Mouse (Mus musculus) megakaryocyte, embryonic 14.5 days (primary cell): ENCODE results near the gene Prss57.

Experiments used
- FLI1 ChIP-seq: IDR thresholded peaks from 2 replicates; pipeline ENCODE4 v1.6.1; 2012; ENCODE audit warnings: low read length, inconsistent platforms, mixed read lengths
- GATA1 ChIP-seq: IDR thresholded peaks from 3 replicates; pipeline ENCODE4 v1.6.1; 2012; ENCODE audit warnings: mixed read lengths, low read length, inconsistent platforms, borderline replicate concordance

DNA sequence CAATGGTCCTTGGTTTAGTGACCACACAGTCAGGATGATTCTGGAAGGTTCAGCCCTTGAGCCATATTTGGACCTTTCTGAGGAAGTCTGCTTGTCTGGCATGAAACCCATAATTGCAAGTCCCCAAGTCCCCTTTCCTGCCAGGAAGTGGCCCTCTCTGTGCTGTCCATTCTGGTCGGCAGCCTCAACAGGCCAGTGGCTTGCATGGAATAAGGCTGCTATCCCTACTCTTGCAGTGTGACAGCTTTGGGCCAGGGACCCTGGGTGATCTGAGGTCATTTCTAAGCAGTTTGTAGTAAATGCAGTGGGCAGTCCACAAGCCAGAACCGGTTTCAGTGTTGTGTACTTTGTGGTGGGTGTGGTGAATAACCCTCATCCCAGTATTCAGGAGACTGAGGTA, 47.4 kb upstream of the Prss57 start:
- TF ChIP-seq GATA1 (no peak), FLI1 (no peak; the same call in 1 of the 2 replicates)
